Mouse (Mus musculus) small intestine, adult 2 months (tissue): ENCODE measurements around the gene Slc16a6. TPM values are rescaled to one million over a fixed set of nuclear protein-coding genes. Genes with fewer than 3 reads are reported as not detected.

ENCODE experiments used
- H3K27ac ChIP-seq: fragments of 200-500 bp; 2 replicates; pipeline ENCODE4 v1.5.1; 2012; ENCODE audit warnings: low read depth, low read length, control low read depth, inconsistent platforms; ENCODE audit not compliant: insufficient read depth
- H3K27me3 ChIP-seq: fragments of 200-500 bp; 2 replicates; pipeline ENCODE4 v1.6.1; 2012; ENCODE audit warnings: mild to moderate bottlenecking, moderate library complexity, low read length, inconsistent platforms; ENCODE audit not compliant: control insufficient read depth, insufficient read depth
- H3K36me3 ChIP-seq: fragments of 200-500 bp; 2 replicates; pipeline ENCODE4 v1.6.1; 2012; ENCODE audit warnings: mild to moderate bottlenecking, low read length, control low read depth, inconsistent platforms; ENCODE audit not compliant: control insufficient read depth, insufficient read depth
- H3K4me1 ChIP-seq: fragments of 200-500 bp; 2 replicates; pipeline ENCODE4 v1.6.1; 2012; ENCODE audit warnings: low read length, inconsistent platforms, mixed read lengths; ENCODE audit not compliant: control insufficient read depth, insufficient read depth, insufficient read length
- H3K4me3 ChIP-seq: fragments of 200-500 bp; 2 replicates; pipeline ENCODE4 v1.5.1; 2012; ENCODE audit warnings: low read depth, mild to moderate bottlenecking, control low read depth, inconsistent platforms, low read length, moderate library complexity
- CTCF ChIP-seq: fragments of 200-500 bp; IDR thresholded peaks from 2 replicates; pipeline ENCODE4 v1.5.1; 2012; ENCODE audit warnings: low read depth, mild to moderate bottlenecking, control low read depth, inconsistent platforms, low read length, moderate library complexity, mixed read lengths; ENCODE audit not compliant: insufficient replicate concordance, insufficient read length; ENCODE audit errors: extremely low read depth
- POLR2A ChIP-seq: fragments of 200-500 bp; IDR thresholded peaks from 2 replicates; pipeline ENCODE4 v1.6.1; 2012; ENCODE audit warnings: low read depth, mild to moderate bottlenecking, control low read depth, inconsistent platforms, low read length, moderate library complexity
- WGBS: fragments of 180-500 bp; shearing (Covaris S2); methylation state at CpG from one replicate; pipeline ENCODE4 v1.1.7; 2018; 5-methylcytosine and 5-hydroxymethylcytosine counted together
- polyA plus RNA-seq: library from polyadenylated mRNA; depleted of rRNA; stranded (reverse); fragments of >200 nt; gene quantifications from 2 replicates; pipeline ENCODE4 v1.2.3, GENCODE M21; 2012

Slc16a6 gene
- polyA plus RNA-seq, 1 experiment: 4.2 TPM

DNA sequence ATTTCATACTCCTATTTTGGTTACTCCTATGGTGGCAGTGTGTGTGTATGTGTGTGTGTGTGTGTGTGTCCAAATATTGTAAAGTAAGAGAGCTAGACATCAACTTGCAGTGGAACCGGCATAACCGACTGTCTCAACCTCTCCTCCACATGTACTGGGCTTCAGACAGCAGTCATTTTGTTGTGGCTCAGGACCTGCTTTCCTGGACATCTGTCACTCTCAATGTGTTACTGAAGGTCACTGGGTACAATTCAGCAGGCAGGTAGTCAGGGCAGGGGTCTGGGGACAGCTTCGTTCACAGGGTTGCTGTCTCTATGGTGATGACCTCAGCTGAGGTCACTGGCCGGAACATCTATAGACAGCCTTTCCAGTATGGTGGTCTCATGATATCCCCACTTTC is 32.4 kb upstream of the Slc16a6 start:
- no peak for TF ChIP-seq POLR2A
- TF ChIP-seq CTCF: no peak
- WGBS: over 99% methylated on average over 4 of the region's 4 CpGs
- Histone ChIP-seq H3K27me3 (no peaks in the 10 kb centered on the region), H3K4me3 (no peak overlapping the region), H3K27ac (no peak overlapping the region), H3K4me1 (no peaks in the 10 kb centered on the region), H3K36me3 (no peaks in the 10 kb centered on the region)

DNA sequence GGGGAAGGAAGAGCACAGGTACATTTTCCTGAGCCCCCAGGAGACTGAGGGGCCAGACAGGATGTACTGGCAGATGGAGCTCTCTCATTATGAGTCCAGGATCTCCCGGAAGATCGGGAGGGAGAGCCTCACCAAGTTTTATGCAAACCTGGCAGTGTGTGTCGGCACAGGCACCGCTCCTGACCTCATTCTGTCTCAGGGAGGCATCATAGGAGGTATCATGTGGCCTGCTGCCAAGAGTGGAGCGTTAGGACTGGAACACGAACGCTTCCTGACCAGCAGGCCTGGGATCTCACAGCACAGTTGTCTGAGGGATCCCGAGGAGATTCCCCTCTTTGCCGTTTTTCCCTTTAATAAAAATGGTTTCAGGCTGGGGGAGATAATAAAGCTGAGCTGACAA is 31.6 kb upstream of the Slc16a6 start:
- 71% methylated on average over 9 of the region's 9 CpGs for WGBS
- TF ChIP-seq CTCF: no peak
- TF ChIP-seq POLR2A: no peak
- H3K27ac ChIP-seq: no peak overlapping the region
- no peaks in the 10 kb centered on the region; the same call in 1 of the 2 replicates for H3K4me1 ChIP-seq
- H3K36me3 ChIP-seq: no peaks in the 10 kb centered on the region
- no peaks in the 10 kb centered on the region for H3K27me3 ChIP-seq
- H3K4me3 ChIP-seq: no peak overlapping the region

DNA sequence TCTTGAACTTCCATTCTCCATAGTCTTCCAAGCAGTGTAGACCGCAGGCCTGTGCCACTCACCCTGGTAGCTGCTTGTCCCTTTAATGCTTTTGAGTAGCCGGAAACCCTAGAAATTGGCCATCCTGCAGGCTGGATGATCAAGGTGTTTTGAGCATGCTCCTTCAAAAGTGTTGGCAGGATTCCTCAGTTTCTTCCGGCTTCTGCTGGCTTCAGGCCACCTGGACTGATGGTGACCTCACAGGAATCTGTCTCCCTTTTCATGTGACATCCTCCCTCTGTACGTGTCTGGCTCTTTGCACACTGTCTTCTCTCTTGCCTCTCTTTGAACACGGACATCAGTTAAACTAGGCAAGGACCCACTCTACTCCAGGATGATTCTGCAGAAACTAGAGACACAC is 26.8 kb upstream of the Slc16a6 start:
- no peak for TF ChIP-seq POLR2A
- TF ChIP-seq CTCF: no peak
- Histone ChIP-seq H3K36me3 (no peaks in the 10 kb centered on the region), H3K27me3 (no peaks in the 10 kb centered on the region), H3K4me1 (peaks cover 31% of the 10 kb centered on the region), H3K4me3 (no peak overlapping the region), H3K27ac (no peak overlapping the region)
- 71% methylated on average over 5 of the region's 5 CpGs for WGBS

DNA sequence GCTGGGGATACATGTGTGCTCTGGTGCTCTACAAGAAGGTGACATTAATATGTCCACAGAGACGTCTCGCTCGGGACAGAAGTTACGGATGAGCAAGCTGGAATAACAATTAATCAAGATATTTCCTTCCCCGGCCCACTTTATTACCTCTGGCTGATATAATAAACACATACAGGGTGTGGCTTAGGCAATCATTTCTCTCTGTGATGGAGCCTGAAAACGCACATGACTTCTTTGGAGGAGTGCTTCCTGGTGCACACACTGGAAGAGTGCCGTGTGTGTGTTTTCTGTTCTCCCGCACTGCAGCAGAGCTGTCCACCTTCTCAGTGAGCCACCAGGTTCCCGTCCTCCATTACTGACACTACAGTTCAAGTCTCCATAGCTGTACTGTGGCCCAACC is 24.6 kb upstream of the Slc16a6 start:
- 32% methylated on average over 9 of the region's 9 CpGs for WGBS

DNA sequence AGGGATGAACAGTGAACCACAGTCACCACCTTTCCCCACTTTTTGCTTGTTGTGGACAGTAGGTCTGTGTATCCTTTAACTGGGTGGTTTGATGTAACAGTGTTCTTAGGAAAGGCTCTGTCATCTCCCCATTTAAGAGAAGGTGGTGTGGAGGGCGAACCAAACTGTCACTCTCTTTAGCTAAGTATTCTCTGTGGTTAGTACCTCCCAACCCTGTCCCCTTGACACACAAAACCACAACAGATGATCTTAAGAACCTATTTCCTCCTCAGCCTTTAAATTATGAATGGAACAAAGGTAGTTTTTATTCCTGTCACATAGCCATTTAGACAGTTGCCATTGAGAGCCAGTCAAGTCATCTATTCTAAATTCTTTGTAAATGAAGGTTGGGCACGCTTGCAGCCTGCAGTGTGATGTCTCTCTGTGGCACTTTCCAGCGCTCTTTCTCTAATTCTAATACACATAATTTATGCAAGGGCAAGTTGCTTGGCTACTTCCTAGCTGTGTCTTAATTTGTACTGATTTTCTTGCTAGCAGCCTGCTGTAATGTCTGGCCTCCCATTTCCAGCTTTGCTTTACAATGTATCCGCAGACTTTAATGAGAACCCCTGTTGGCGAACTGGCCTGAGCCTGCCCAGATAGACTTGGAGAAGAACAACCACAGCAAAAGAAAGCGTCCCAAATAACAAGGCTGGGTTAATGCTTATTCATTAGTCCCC is 23.8 kb upstream of the Slc16a6 start:
- 81% methylated on average over 6 of the region's 6 CpGs for WGBS
- Histone ChIP-seq H3K36me3 (no peaks in the 10 kb centered on the region), H3K27ac (no peak overlapping the region), H3K4me3 (no peak overlapping the region), H3K4me1 (peaks cover 39% of the 10 kb centered on the region), H3K27me3 (no peaks in the 10 kb centered on the region)
- TF ChIP-seq POLR2A: no peak

More for the DNA sequence above, 24.6 kb upstream of the Slc16a6 start:
- H3K27ac ChIP-seq: peak overlapping the region; percentile 21
- TF ChIP-seq CTCF (no peak), POLR2A (no peak)
- no peaks in the 10 kb centered on the region for H3K27me3 ChIP-seq
- H3K4me3 ChIP-seq: no peak overlapping the region; the same call in 1 of the 2 replicates
- peaks cover 39% of the 10 kb centered on the region for H3K4me1 ChIP-seq
- no peaks in the 10 kb centered on the region for H3K36me3 ChIP-seq

DNA sequence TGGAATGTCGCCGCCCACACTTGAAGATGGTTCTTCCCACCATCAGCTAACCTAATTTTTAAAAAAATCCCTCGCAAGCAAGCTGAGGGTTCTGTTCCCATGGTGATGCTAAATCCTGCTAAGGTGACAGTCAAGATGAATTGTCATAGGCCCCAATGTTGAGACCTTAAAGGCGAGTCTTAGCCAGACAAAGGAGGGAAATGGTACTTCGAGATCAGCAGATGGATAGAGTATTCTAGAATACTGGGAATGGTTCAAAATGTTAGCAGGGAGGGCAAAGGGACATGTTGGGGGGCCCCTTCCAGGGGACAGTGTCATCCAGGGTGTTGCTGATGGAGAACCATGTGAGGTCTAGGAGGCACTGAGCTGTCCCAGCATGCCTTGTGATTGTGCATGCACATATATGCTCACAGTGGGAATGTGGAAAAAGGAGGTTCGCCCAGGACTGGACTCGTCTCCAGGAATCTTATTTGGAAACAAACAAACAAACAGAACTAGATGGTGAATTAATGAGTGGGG is 23.1 kb upstream of the Slc16a6 start:
- Histone ChIP-seq H3K4me3 (no peak overlapping the region), H3K27ac (no peak overlapping the region), H3K27me3 (no peaks in the 10 kb centered on the region), H3K4me1 (peaks cover 39% of the 10 kb centered on the region), H3K36me3 (no peaks in the 10 kb centered on the region)
- WGBS: 55% methylated on average over 7 of the region's 7 CpGs
- TF ChIP-seq CTCF (no peak), POLR2A (no peak)

DNA sequence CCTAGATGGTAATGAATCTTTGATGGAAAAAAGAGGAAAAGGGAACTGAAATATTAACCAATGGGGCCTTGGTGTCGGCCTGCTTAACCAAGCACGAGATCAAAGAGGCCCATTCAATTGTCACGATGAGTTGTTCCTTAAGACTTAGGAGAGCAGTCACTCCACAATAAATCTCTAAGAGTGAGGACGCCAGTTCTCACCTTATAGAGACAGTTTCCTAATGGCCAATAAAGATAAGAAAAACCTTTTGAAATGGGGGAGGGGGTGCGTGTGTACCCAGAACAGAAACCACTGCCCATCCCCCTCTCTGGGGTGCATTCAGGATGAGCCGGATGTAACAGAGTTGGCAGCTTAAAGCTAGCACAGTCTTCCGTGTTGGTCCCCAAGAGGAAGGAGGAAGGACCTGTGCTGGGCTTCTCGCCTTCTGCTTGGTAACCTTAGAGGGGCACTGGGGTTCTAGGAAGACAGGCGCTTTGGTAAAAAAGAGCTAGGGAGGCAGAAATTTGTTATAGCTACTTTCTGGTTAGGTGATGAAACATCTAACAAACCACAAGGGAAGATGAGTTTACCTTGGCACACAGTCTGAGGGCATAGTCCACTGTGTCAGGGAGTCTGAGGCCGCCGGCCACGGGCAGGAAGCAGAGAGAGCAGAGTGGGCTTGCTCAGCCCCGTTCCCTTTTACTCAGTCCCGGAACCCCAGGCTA is 22.5 kb upstream of the Slc16a6 start:
- peak overlapping the region; percentile 65; the same call in 1 of the 2 replicates for H3K27ac ChIP-seq
- H3K36me3 ChIP-seq: no peaks in the 10 kb centered on the region
- no peaks in the 10 kb centered on the region for H3K27me3 ChIP-seq
- 16% methylated on average over 14 of the region's 14 CpGs for WGBS
- peaks cover 39% of the 10 kb centered on the region for H3K4me1 ChIP-seq
- no peak overlapping the region for H3K4me3 ChIP-seq
- TF ChIP-seq CTCF: no peak
- TF ChIP-seq POLR2A: no peak
